Mouse (Mus musculus) embryonic facial prominence, embryonic 11.5 days (tissue): ENCODE measurements around the gene Dip2a. TPM values are rescaled to one million over a fixed set of nuclear protein-coding genes. Genes with fewer than 3 reads are reported as not detected.
A peak's percentile ranks its signal among the peaks of the same experiment; 100 is the strongest.

Experiments
- ATAC-seq: fragments of 200-750 bp; cut with Nextera tagmentation; replicated peaks from 2 replicates; pipeline ENCODE4 v1.8.0; 2017; ENCODE audit warnings: low read depth; ENCODE audit not compliant: insufficient number of reproducible peaks, low FRiP score, low TSS enrichment
- DNase-seq: peaks from one replicate; pipeline ENCODE4 v3.0.0-alpha.2; 2015; ENCODE audit warnings: low spot score
- H3K27ac ChIP-seq: fragments of 300-500 bp; sonication (generic); replicated peaks from 2 replicates; pipeline ENCODE4 v1.5.1; 2014; ENCODE audit warnings: mild to moderate bottlenecking, low read depth, low read length, control low read depth
- H3K27me3 ChIP-seq: fragments of 300-500 bp; sonication (generic); 2 replicates; pipeline ENCODE4 v1.6.1; 2014; ENCODE audit warnings: mild to moderate bottlenecking, low read length, moderate library complexity, mixed read lengths; ENCODE audit not compliant: control insufficient read depth, insufficient read depth
- H3K36me3 ChIP-seq: fragments of 300-500 bp; sonication (generic); replicated peaks from 2 replicates; pipeline ENCODE4 v1.6.1; 2014; ENCODE audit warnings: low read depth, mild to moderate bottlenecking, low read length, moderate library complexity, mixed read lengths; ENCODE audit not compliant: control insufficient read depth, insufficient read depth
- H3K4me1 ChIP-seq: fragments of 300-500 bp; sonication (generic); 2 replicates; pipeline ENCODE4 v1.6.1; 2014; ENCODE audit warnings: low read length, mixed read lengths; ENCODE audit not compliant: control insufficient read depth, insufficient read depth
- H3K4me2 ChIP-seq: fragments of 300-500 bp; sonication (generic); 2 replicates; pipeline ENCODE4 v1.6.1; 2014; ENCODE audit warnings: low read depth, mild to moderate bottlenecking, control low read depth, low read length, moderate library complexity
- H3K4me3 ChIP-seq: fragments of 300-500 bp; sonication (generic); 2 replicates; pipeline ENCODE4 v1.5.1; 2014; ENCODE audit warnings: low read depth, low read length, control low read depth
- H3K9ac ChIP-seq: fragments of 300-500 bp; sonication (generic); replicated peaks from 2 replicates; pipeline ENCODE4 v1.6.1; 2014; ENCODE audit warnings: mild to moderate bottlenecking, control low read depth, low read length
- H3K9me3 ChIP-seq: fragments of 300-500 bp; sonication (generic); replicated peaks from 2 replicates; pipeline ENCODE4 v1.6.1; 2016; ENCODE audit warnings: mild to moderate bottlenecking, low read length, inconsistent platforms, mixed read lengths; ENCODE audit not compliant: control insufficient read depth
- WGBS: fragments of 180-500 bp; shearing (Covaris S2); extraction: QIAGEN DNeasy Blood & Tissue Kit; methylation state at CpG from one replicate; pipeline ENCODE4 v1.1.7; 2014; 5-methylcytosine and 5-hydroxymethylcytosine counted together
- polyA plus RNA-seq: library from polyadenylated mRNA; unstranded; fragments of >200 nt; fragmentation: Nextera tagmentation; extraction: Ambion mirVana; gene quantifications from 2 replicates; pipeline ENCODE4 v1.2.1, GENCODE M21; 2014

Gene Dip2a
- polyA plus RNA-seq, 1 experiment from 2014 or later: 3.9 TPM

GRCm38 (mm10) chr10:76334350-76334749 lies 10.7 kb downstream of the Dip2a start:
- Histone ChIP-seq H3K9ac (no peak overlapping the region), H3K4me1 (no peaks in the 10 kb centered on the region), H3K36me3 (no peaks in the 10 kb centered on the region), H3K4me2 (no peak overlapping the region), H3K27me3 (no peaks in the 10 kb centered on the region), H3K27ac (no peak overlapping the region), H3K4me3 (no peak overlapping the region), H3K9me3 (no peaks in the 10 kb centered on the region)
- WGBS: 56% methylated on average over 4 of the region's 4 CpGs
- ATAC-seq (no peak), DNase-seq (no peak)

GRCm38 (mm10) chr10:76332040-76332439 lies 13.1 kb downstream of the Dip2a start:
- ATAC-seq: no peak
- Histone ChIP-seq H3K27ac (no peak overlapping the region), H3K36me3 (no peaks in the 10 kb centered on the region), H3K4me2 (no peak overlapping the region), H3K4me3 (no peak overlapping the region), H3K4me1 (no peaks in the 10 kb centered on the region), H3K27me3 (no peaks in the 10 kb centered on the region), H3K9ac (no peak overlapping the region), H3K9me3 (no peaks in the 10 kb centered on the region)
- WGBS: 77% methylated on average over 2 of the region's 2 CpGs
- DNase-seq: no peak

GRCm38 (mm10) chr10:76329093-76329492 lies 16.0 kb downstream of the Dip2a start:
- Histone ChIP-seq H3K4me3 (no peak overlapping the region), H3K27me3 (no peaks in the 10 kb centered on the region), H3K27ac (no peak overlapping the region), H3K4me1 (no peaks in the 10 kb centered on the region), H3K9ac (no peak overlapping the region), H3K36me3 (no peaks in the 10 kb centered on the region), H3K9me3 (no peaks in the 10 kb centered on the region), H3K4me2 (no peak overlapping the region)
- no peak for DNase-seq
- WGBS: 81% methylated on average over 4 of the region's 4 CpGs
- no peak for ATAC-seq

GRCm38 (mm10) chr10:76328574-76328973 lies 16.5 kb downstream of the Dip2a start:
- 94% methylated on average over 3 of the region's 3 CpGs for WGBS
- Histone ChIP-seq H3K36me3 (no peaks in the 10 kb centered on the region), H3K4me2 (no peak overlapping the region), H3K27ac (no peak overlapping the region), H3K9me3 (no peaks in the 10 kb centered on the region), H3K4me3 (no peak overlapping the region), H3K4me1 (no peaks in the 10 kb centered on the region), H3K27me3 (no peaks in the 10 kb centered on the region), H3K9ac (no peak overlapping the region)
- ATAC-seq (no peak), DNase-seq (no peak)

- no peak for ATAC-seq
- Histone ChIP-seq H3K9ac (no peak overlapping the region), H3K4me2 (no peak overlapping the region), H3K27me3 (no peaks in the 10 kb centered on the region), H3K9me3 (no peaks in the 10 kb centered on the region), H3K27ac (no peak overlapping the region), H3K4me3 (no peak overlapping the region), H3K36me3 (no peaks in the 10 kb centered on the region), H3K4me1 (no peaks in the 10 kb centered on the region)
- WGBS: 75% methylated on average over 6 of the region's 6 CpGs
- peak; percentile 40 for DNase-seq
Observed at GRCm38 (mm10) chr10:76326304-76327006, 18.6 kb downstream of the Dip2a start.

- 88% methylated on average over 12 of the region's 12 CpGs for WGBS
- ATAC-seq: no peak
- no peak for DNase-seq
Observed at GRCm38 (mm10) chr10:76317623-76318022, 27.5 kb downstream of the Dip2a start.

GRCm38 (mm10) chr10:76316194-76316593 lies 28.9 kb downstream of the Dip2a start:
- DNase-seq (no peak), ATAC-seq (no peak)
- no peaks in the 10 kb centered on the region for H3K9me3 ChIP-seq
- no peak overlapping the region for H3K27ac ChIP-seq
- no peaks in the 10 kb centered on the region for H3K4me1 ChIP-seq
- WGBS: 75% methylated on average over 7 of the region's 7 CpGs
- H3K4me3 ChIP-seq: no peak overlapping the region
- H3K4me2 ChIP-seq: no peak overlapping the region
- no peak overlapping the region for H3K9ac ChIP-seq
- H3K36me3 ChIP-seq: peaks cover 5% of the 10 kb centered on the region
- H3K27me3 ChIP-seq: no peaks in the 10 kb centered on the region

More at GRCm38 (mm10) chr10:76317623-76318022, 27.5 kb downstream of the Dip2a start:
- Histone ChIP-seq H3K27ac (no peak overlapping the region), H3K4me2 (no peak overlapping the region), H3K9ac (no peak overlapping the region), H3K36me3 (peaks cover 5% of the 10 kb centered on the region), H3K9me3 (no peaks in the 10 kb centered on the region), H3K4me1 (no peaks in the 10 kb centered on the region), H3K4me3 (no peak overlapping the region), H3K27me3 (no peaks in the 10 kb centered on the region)

- no peak overlapping the region for H3K4me3 ChIP-seq
- no peak overlapping the region for H3K9ac ChIP-seq
- H3K4me1 ChIP-seq: no peaks in the 10 kb centered on the region
- DNase-seq: no peak
- no peaks in the 10 kb centered on the region for H3K9me3 ChIP-seq
- no peak overlapping the region for H3K4me2 ChIP-seq
- H3K27ac ChIP-seq: no peak overlapping the region
- no peak for ATAC-seq
- H3K36me3 ChIP-seq: no peaks in the 10 kb centered on the region; the same call in 1 of the 2 replicates
- 92% methylated on average over 9 of the region's 9 CpGs for WGBS
- H3K27me3 ChIP-seq: no peaks in the 10 kb centered on the region
Observed at GRCm38 (mm10) chr10:76306738-76307137, 38.4 kb downstream of the Dip2a start.
